Mouse (Mus musculus) hindbrain, embryonic 15.5 days (tissue): Measurements from ENCODE around the gene Lifr. TPM values are rescaled to one million over a fixed set of nuclear protein-coding genes. Genes with fewer than 3 reads are reported as not detected.
A peak's percentile ranks its signal among the peaks of the same experiment; 100 is the strongest.

ENCODE experiments used
- ATAC-seq: fragments of 200-750 bp; cut with Nextera tagmentation; 2 replicates; pipeline ENCODE4 v1.8.0; 2017; ENCODE audit warnings: low read depth, moderate number of reproducible peaks, moderate TSS enrichment; ENCODE audit not compliant: low FRiP score
- H3K27ac ChIP-seq: fragments of 300-500 bp; sonication (generic); replicated peaks from 2 replicates; pipeline ENCODE4 v1.5.1; 2015; ENCODE audit warnings: mild to moderate bottlenecking, inconsistent platforms
- H3K27me3 ChIP-seq: fragments of 300-500 bp; sonication (generic); 2 replicates; pipeline ENCODE4 v1.6.1; 2015; ENCODE audit warnings: control low read depth, inconsistent platforms
- H3K36me3 ChIP-seq: fragments of 300-500 bp; sonication (generic); 2 replicates; pipeline ENCODE4 v1.6.1; 2015; ENCODE audit warnings: control low read depth, inconsistent platforms
- H3K4me1 ChIP-seq: fragments of 300-500 bp; sonication (generic); replicated peaks from 2 replicates; pipeline ENCODE4 v1.6.1; 2015; ENCODE audit warnings: control low read depth, inconsistent platforms
- H3K4me2 ChIP-seq: fragments of 300-500 bp; sonication (generic); 2 replicates; pipeline ENCODE4 v1.6.1; 2015; ENCODE audit warnings: moderate library complexity, mild to moderate bottlenecking, inconsistent platforms
- H3K4me3 ChIP-seq: fragments of 300-500 bp; sonication (generic); 2 replicates; pipeline ENCODE4 v1.5.1; 2015; ENCODE audit warnings: mild to moderate bottlenecking, inconsistent platforms
- H3K9ac ChIP-seq: fragments of 300-500 bp; sonication (generic); 2 replicates; pipeline ENCODE4 v1.6.1; 2015; ENCODE audit warnings: inconsistent platforms
- H3K9me3 ChIP-seq: fragments of 300-500 bp; sonication (generic); 2 replicates; pipeline ENCODE4 v1.6.1; 2016; ENCODE audit warnings: control low read depth, inconsistent platforms
- WGBS: fragments of 180-500 bp; shearing (Covaris S2); methylation state at CpG from one replicate; pipeline ENCODE4 v1.1.7; 2015; 5-methylcytosine and 5-hydroxymethylcytosine counted together
- polyA plus RNA-seq: library from polyadenylated mRNA; unstranded; fragments of >200 nt; fragmentation: Nextera tagmentation; extraction: Ambion mirVana; gene quantifications from 2 replicates; pipeline ENCODE4 v1.2.1, GENCODE M21; 2015

The Lifr gene
- polyA plus RNA-seq, 1 experiment from 2014 or later = 18.3 TPM

DNA sequence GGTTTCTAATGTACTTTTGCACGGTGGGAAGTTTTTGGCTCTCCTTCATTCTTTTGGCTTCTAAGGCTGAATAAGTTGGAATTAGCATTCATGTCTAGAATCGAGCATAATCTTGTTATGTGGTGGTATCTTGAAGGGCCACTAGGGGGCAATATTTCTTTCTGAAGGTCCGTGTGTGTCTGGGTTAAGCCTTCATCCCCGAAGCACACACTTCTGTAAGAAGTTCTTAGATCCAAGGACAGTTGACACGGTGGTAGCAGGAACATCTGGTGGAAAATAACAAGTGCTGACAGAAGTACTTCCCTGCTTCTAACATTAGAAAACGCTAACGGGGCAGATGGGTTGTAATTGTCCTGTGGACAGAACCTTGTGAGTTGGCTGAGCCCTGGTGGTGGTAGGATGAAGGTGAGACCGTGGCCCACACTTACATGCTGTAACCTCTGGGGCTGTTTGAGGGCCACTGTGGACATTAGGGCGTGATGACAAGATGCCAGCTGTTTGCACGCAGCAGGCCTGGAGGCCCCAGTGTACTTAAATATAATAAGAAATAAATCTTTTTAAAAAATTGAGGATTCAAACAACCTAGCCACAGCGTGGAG is 44.1 kb downstream of the Lifr start:
- Histone ChIP-seq H3K27me3 (no peaks in the 10 kb centered on the region), H3K9ac (no peak overlapping the region), H3K36me3 (no peaks in the 10 kb centered on the region), H3K4me3 (no peak overlapping the region), H3K9me3 (no peaks in the 10 kb centered on the region), H3K27ac (no peak overlapping the region), H3K4me2 (no peak overlapping the region), H3K4me1 (peaks cover 19% of the 10 kb centered on the region)
- WGBS = 58% methylated on average over 11 of the region's 11 CpGs
- no peak for ATAC-seq

GRCm38 (mm10) chr15:7135982-7136562 is 45.7 kb downstream of the Lifr start:
- Histone ChIP-seq H3K4me1 (peaks cover 7% of the 10 kb centered on the region), H3K4me3 (no peak overlapping the region), H3K9me3 (no peaks in the 10 kb centered on the region), H3K36me3 (no peaks in the 10 kb centered on the region), H3K27me3 (no peaks in the 10 kb centered on the region), H3K9ac (no peak overlapping the region), H3K27ac (no peak overlapping the region), H3K4me2 (no peak overlapping the region)
- 91% methylated on average over 6 of the region's 6 CpGs for WGBS
- ATAC-seq = no peak

GRCm38 (mm10) chr15:7136912-7137311 is 46.5 kb downstream of the Lifr start:
- no peak for ATAC-seq
- H3K4me3 ChIP-seq = no peak overlapping the region
- WGBS = 89% methylated on average over 10 of the region's 10 CpGs

GRCm38 (mm10) chr15:7137607-7138006 is 47.2 kb downstream of the Lifr start:
- Histone ChIP-seq H3K4me2 (no peak overlapping the region), H3K9me3 (no peaks in the 10 kb centered on the region), H3K4me1 (no peaks in the 10 kb centered on the region; the same call in 1 of the 2 replicates), H3K27me3 (no peaks in the 10 kb centered on the region), H3K36me3 (no peaks in the 10 kb centered on the region), H3K4me3 (no peak overlapping the region), H3K27ac (no peak overlapping the region), H3K9ac (no peak overlapping the region)
- 82% methylated on average over 12 of the region's 12 CpGs for WGBS
- ATAC-seq = no peak

More at GRCm38 (mm10) chr15:7136912-7137311, 46.5 kb downstream of the Lifr start:
- Histone ChIP-seq H3K9ac (no peak overlapping the region), H3K27me3 (no peaks in the 10 kb centered on the region), H3K4me1 (no peaks in the 10 kb centered on the region; the same call in 1 of the 2 replicates), H3K4me2 (no peak overlapping the region), H3K27ac (no peak overlapping the region), H3K9me3 (no peaks in the 10 kb centered on the region), H3K36me3 (no peaks in the 10 kb centered on the region)

DNA sequence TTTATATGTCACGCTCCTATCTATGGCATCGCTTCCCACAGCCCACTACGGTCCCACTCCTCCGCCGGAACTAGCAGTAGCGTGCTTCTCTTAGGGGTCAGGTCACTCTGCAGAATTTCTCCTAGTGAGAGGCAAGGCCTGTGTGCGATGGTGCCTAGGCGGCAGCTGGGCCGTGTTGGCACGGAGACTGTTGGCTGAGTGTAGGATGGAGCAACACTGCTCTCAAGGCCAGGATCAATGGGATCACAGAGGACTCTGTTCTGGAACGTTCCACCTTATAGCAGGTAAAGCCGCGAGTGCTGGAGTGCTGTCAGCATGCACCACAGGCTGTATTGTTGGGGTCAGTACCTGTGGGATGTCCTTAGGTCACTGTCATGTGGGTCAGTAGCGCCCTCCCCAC is 48.1 kb downstream of the Lifr start:
- Histone ChIP-seq H3K4me1 (peaks cover 3% of the 10 kb centered on the region), H3K9me3 (no peaks in the 10 kb centered on the region), H3K36me3 (no peaks in the 10 kb centered on the region), H3K9ac (no peak overlapping the region), H3K4me2 (no peak overlapping the region), H3K27ac (no peak overlapping the region), H3K27me3 (no peaks in the 10 kb centered on the region), H3K4me3 (no peak overlapping the region)
- WGBS = 89% methylated on average over 14 of the region's 14 CpGs
- ATAC-seq = no peak

GRCm38 (mm10) chr15:7140322-7140721 is 49.9 kb downstream of the Lifr start:
- Histone ChIP-seq H3K36me3 (no peaks in the 10 kb centered on the region), H3K4me3 (no peak overlapping the region), H3K27me3 (no peaks in the 10 kb centered on the region), H3K4me1 (peaks cover 19% of the 10 kb centered on the region), H3K9me3 (no peaks in the 10 kb centered on the region), H3K4me2 (no peak overlapping the region), H3K9ac (no peak overlapping the region), H3K27ac (no peak overlapping the region)
- ATAC-seq = no peak
- WGBS = 85% methylated on average over 7 of the region's 7 CpGs

DNA sequence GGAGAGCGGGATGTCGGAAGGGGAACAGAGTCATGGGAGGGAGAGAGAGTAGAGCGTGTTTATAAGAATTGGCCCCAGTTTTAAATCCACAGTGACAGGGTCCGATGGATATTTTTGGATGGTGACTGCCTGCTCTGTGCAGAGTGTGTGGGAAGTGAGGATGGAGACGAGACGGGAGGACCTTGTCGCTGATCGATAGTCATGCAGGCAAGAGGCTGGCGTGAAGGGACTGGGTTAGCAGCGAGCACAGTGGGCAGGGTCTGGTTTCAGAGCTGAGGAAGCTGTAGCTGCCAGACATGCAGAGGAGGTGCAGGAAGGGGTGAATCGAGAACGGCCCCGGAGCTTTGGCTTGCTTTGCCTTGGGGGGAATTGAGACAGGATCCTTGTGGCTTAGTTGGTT is 50.8 kb downstream of the Lifr start:
- Histone ChIP-seq H3K4me2 (no peak overlapping the region), H3K9me3 (no peaks in the 10 kb centered on the region), H3K4me3 (no peak overlapping the region), H3K9ac (no peak overlapping the region), H3K36me3 (no peaks in the 10 kb centered on the region), H3K4me1 (peaks cover 25% of the 10 kb centered on the region), H3K27ac (no peak overlapping the region), H3K27me3 (no peaks in the 10 kb centered on the region)
- WGBS = 91% methylated on average over 13 of the region's 13 CpGs
- ATAC-seq = no peak

- no peak for ATAC-seq
- peaks cover 30% of the 10 kb centered on the region for H3K4me1 ChIP-seq
- H3K9ac ChIP-seq = no peak overlapping the region
- H3K9me3 ChIP-seq = no peaks in the 10 kb centered on the region
- no peaks in the 10 kb centered on the region for H3K36me3 ChIP-seq
- no peak overlapping the region for H3K4me3 ChIP-seq
- no peak overlapping the region for H3K27ac ChIP-seq
- WGBS = 73% methylated on average over 15 of the region's 15 CpGs
- no peaks in the 10 kb centered on the region for H3K27me3 ChIP-seq
- no peak overlapping the region for H3K4me2 ChIP-seq
These were observed 53.3 kb downstream of the Lifr start for GRCm38 (mm10) chr15:7143689-7144170.

- ATAC-seq = no peak
- Histone ChIP-seq H3K4me1 (peaks cover 30% of the 10 kb centered on the region), H3K36me3 (no peaks in the 10 kb centered on the region), H3K27me3 (no peaks in the 10 kb centered on the region), H3K9ac (no peak overlapping the region), H3K9me3 (no peaks in the 10 kb centered on the region), H3K27ac (0 out of 2 replicates have a peak overlapping the region, but pooled peaks have one; percentile 30), H3K4me2 (no peak overlapping the region), H3K4me3 (no peak overlapping the region)
- WGBS = 68% methylated on average over 3 of the region's 3 CpGs
These were observed 54.1 kb downstream of the Lifr start for GRCm38 (mm10) chr15:7144542-7144941.

- peaks cover 30% of the 10 kb centered on the region for H3K4me1 ChIP-seq
- H3K4me3 ChIP-seq = no peak overlapping the region
- H3K27me3 ChIP-seq = no peaks in the 10 kb centered on the region
- peak; percentile 55; the same call in 1 of the 2 replicates for ATAC-seq
- WGBS = 83% methylated on average over 9 of the region's 9 CpGs
- 0 out of 2 replicates have a peak overlapping the region, but pooled peaks have one; percentile 30 for H3K27ac ChIP-seq
- no peaks in the 10 kb centered on the region for H3K9me3 ChIP-seq
- H3K9ac ChIP-seq = no peak overlapping the region
- no peaks in the 10 kb centered on the region for H3K36me3 ChIP-seq
- no peak overlapping the region for H3K4me2 ChIP-seq
These were observed 54.5 kb downstream of the Lifr start for GRCm38 (mm10) chr15:7144942-7145341.

DNA sequence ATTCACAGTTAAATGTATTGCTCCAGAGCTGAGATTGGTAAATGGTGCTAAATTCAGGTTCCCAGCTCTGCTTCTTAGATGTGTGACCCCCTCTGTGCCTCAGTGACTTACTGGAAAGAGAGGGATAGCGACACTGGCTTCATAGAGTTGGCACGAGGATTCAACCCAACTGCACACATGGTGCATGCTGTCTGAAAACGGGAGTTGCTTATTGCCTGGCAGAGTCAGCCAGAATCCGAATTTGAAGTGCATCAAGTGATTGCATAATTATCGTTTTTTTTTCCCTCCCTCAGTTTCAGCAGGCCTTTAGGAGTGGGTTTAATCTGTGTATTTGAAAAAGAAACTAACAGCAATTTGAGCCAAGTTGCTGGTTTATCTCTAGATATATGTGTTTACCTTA is 55.1 kb downstream of the Lifr start:
- no peak for ATAC-seq
- 72% methylated on average over 5 of the region's 5 CpGs for WGBS

DNA sequence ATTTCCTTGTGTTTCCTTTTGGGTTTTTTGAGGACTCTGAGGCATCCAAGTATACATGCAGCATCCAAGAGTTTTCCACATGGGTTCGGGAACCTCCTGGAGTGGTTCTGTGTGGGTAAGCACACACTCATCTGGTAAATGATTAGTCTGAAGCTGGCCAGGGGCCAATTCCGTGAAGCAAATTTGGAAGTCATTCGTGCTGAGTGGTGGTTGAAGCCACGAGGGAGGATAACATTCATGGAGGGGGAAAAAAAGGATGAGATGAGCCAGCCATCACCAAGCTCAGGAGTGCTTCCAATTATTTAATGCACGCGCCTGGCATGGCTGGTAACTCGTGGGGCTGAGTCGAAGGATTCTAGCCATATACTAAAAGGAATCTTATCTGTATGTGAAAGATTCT is 56.1 kb downstream of the Lifr start:
- Histone ChIP-seq H3K27me3 (no peaks in the 10 kb centered on the region), H3K4me1 (peaks cover 30% of the 10 kb centered on the region), H3K4me2 (no peak overlapping the region), H3K4me3 (no peak overlapping the region), H3K27ac (0 out of 2 replicates have a peak overlapping the region, but pooled peaks have one; percentile 30), H3K9me3 (no peaks in the 10 kb centered on the region), H3K36me3 (no peaks in the 10 kb centered on the region), H3K9ac (no peak overlapping the region)
- no peak for ATAC-seq
- WGBS = 56% methylated on average over 8 of the region's 8 CpGs

More for the DNA sequence above, 55.1 kb downstream of the Lifr start:
- H3K36me3 ChIP-seq = no peaks in the 10 kb centered on the region
- 0 out of 2 replicates have a peak overlapping the region, but pooled peaks have one; percentile 25 for H3K27ac ChIP-seq
- no peak overlapping the region for H3K4me2 ChIP-seq
- H3K4me3 ChIP-seq = no peak overlapping the region
- no peak overlapping the region for H3K9ac ChIP-seq
- H3K27me3 ChIP-seq = no peaks in the 10 kb centered on the region
- no peaks in the 10 kb centered on the region for H3K9me3 ChIP-seq
- peaks cover 30% of the 10 kb centered on the region for H3K4me1 ChIP-seq
